Comparison of ENCODE assay signal across 9 mouse cellular contexts in the genomic region with DNA sequence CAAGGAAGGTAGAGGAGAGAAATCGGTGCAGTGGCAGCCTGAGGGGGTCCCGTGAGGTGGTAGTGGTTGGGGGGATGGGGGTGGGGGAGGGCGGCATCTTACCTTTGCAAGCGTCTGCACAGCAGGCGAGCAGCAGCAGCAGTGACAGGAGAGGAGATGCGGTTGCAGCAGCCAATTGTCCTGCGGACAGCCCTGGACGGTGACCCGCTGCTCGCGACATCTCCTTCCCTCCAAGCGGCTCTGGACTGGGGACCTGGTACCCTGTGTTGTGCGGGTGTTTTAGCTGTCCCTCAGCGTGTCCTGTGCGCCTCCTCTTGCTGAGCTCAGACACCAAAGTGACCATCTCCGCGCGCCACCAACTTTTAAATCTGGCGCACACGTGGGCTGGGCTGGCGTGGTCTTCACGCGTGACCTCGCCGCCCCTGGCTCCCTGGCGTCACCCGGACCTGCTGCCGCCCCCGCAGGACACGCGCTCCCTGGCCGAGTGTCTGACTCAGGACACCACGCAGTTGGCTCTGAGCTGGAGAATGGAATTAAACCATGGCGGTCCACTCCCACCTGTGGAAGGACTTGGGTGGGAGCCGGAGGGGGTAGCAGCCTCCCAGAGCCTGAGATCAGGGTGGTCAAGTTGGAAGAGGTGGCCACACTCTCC. TPM values are rescaled to one million over a fixed set of nuclear protein-coding genes. Genes with fewer than 3 reads are reported as not detected.
DNase-seq lines count a peak whose midpoint lies in the region; ATAC-seq and TF ChIP-seq lines count a peak whose summit lies in the region.
"Had no signal": no experiment of that assay in that cellular context is flagged by ENCODE, and none has a peak within 500 bp of the region (broad histone marks: within the 10 kb centered on the region; RNA-seq: fewer than 3 reads in every experiment).

A gene (minus strand): TSS at position 336 of the 652 bp plus-strand sequence.

- peak within 1 kb of the TSS; percentile 32 for H3K4me3 ChIP-seq in lung, embryonic 16.5 days (ENCODE audit: low read length)
- H3K4me3 ChIP-seq in limb, embryonic 12.5 days (replicated peaks) = peak within 1 kb of the TSS; percentile 41
- peak within 1 kb of the TSS; percentile 32 for H3K4me3 ChIP-seq in stomach, embryonic 15.5 days (replicated peaks)
- no peak within 1 kb of the TSS for H3K4me3 ChIP-seq in cerebellum, adult 2 months (replicated peaks; ENCODE audit: insufficient read depth, low read depth, low read length)

- peaks cover 5% of the 10 kb centered on the region; the same call in 1 of the 2 replicates for H3K27me3 ChIP-seq in lung, embryonic 16.5 days (ENCODE audit: control insufficient read depth, insufficient read depth, low read depth, low read length)
- H3K27me3 ChIP-seq in limb, embryonic 12.5 days = peaks cover 39% of the 10 kb centered on the region
- peaks cover 11% of the 10 kb centered on the region for H3K27me3 ChIP-seq in stomach, embryonic 15.5 days (replicated peaks)
- no peaks in the 10 kb centered on the region; the same call in 1 of the 2 replicates for H3K27me3 ChIP-seq in cerebellum, adult 2 months (ENCODE audit: control insufficient read depth, insufficient read depth, low read length)

- TF ChIP-seq CTCF in cerebellum, adult 2 months (IDR thresholded peaks at IDR 0.05; ENCODE audit: borderline replicate concordance, insufficient read depth, low read depth, low read length) = no peak

- ATAC-seq in lung, embryonic 16.5 days (ENCODE audit: low read depth) = no peak
- no peak for ATAC-seq in limb, embryonic 12.5 days (ENCODE audit: insufficient number of reproducible peaks, insufficient read depth, low FRiP score, low TSS enrichment, low read depth)
- no peak for ATAC-seq in stomach, embryonic 15.5 days (ENCODE audit: insufficient read depth, low FRiP score, low read depth)

- H3K9me3 ChIP-seq in lung, embryonic 16.5 days (ENCODE audit: control insufficient read depth, low read length) = no peaks in the 10 kb centered on the region
- no peaks in the 10 kb centered on the region for H3K9me3 ChIP-seq in limb, embryonic 12.5 days
- no peaks in the 10 kb centered on the region for H3K9me3 ChIP-seq in stomach, embryonic 15.5 days

- H3K9ac ChIP-seq in lung, embryonic 16.5 days (ENCODE audit: low read length) = peak within 1 kb of the TSS; percentile 36
- H3K9ac ChIP-seq in limb, embryonic 12.5 days (replicated peaks) = peak within 1 kb of the TSS; percentile 45; the same call in 1 of the 2 replicates
- H3K9ac ChIP-seq in stomach, embryonic 15.5 days = no peak within 1 kb of the TSS

- no peak within 1 kb of the TSS for H3K27ac ChIP-seq in lung, embryonic 16.5 days (ENCODE audit: low read length)
- H3K27ac ChIP-seq in limb, embryonic 12.5 days = no peak within 1 kb of the TSS
- no peak within 1 kb of the TSS for H3K27ac ChIP-seq in stomach, embryonic 15.5 days
- H3K27ac ChIP-seq in cerebellum, adult 2 months (ENCODE audit: insufficient read depth, low read length) = no peak within 1 kb of the TSS

- H3K4me1 ChIP-seq in lung, embryonic 16.5 days (replicated peaks; ENCODE audit: control insufficient read depth, insufficient read depth, low read length) = peaks cover 8% of the 10 kb centered on the region
- H3K4me1 ChIP-seq in limb, embryonic 12.5 days (replicated peaks) = peaks cover 18% of the 10 kb centered on the region
- H3K4me1 ChIP-seq in stomach, embryonic 15.5 days = peaks cover 12% of the 10 kb centered on the region; the same call in 1 of the 2 replicates
- no peaks in the 10 kb centered on the region for H3K4me1 ChIP-seq in cerebellum, adult 2 months (ENCODE audit: control insufficient read depth, insufficient read depth, low read length)

- no peaks in the 10 kb centered on the region for H3K36me3 ChIP-seq in lung, embryonic 16.5 days (ENCODE audit: control insufficient read depth, insufficient read depth, low read length)
- H3K36me3 ChIP-seq in limb, embryonic 12.5 days = no peaks in the 10 kb centered on the region
- H3K36me3 ChIP-seq in stomach, embryonic 15.5 days = no peaks in the 10 kb centered on the region

- H3K4me2 ChIP-seq in lung, embryonic 16.5 days (ENCODE audit: low read depth, low read length) = peak within 1 kb of the TSS; percentile 62
- H3K4me2 ChIP-seq in limb, embryonic 12.5 days = peak within 1 kb of the TSS; percentile 82
- H3K4me2 ChIP-seq in stomach, embryonic 15.5 days = peak within 1 kb of the TSS; percentile 65

- DNase-seq in adrenal gland, adult (ENCODE audit: inconsistent age in 2 of 2, low spot score in 1 of 2) = peak; percentile 6 to 30
- no peak for DNase-seq in adrenal gland, adult 8-10 months
- DNase-seq in lung, postnatal 36 days = no peak
- no peak for DNase-seq in urinary bladder, postnatal 25 days (ENCODE audit: low spot score)
- DNase-seq in cerebellum, adult 2 months = no peak

- WGBS in lung, embryonic 16.5 days = 5% methylated on average over 33 of the region's 35 CpGs
- 7% methylated on average over 35 of the region's 35 CpGs for WGBS in limb, embryonic 12.5 days
- 8% methylated on average over 29 of the region's 35 CpGs for WGBS in stomach, embryonic 15.5 days
- 4% methylated on average over 35 of the region's 35 CpGs for WGBS in cerebellum, adult 2 months

- TF ChIP-seq POLR2A in cerebellum, adult 2 months (IDR thresholded peaks at IDR 0.05; ENCODE audit: borderline replicate concordance, insufficient read depth, low read length) = no peak

RNA-seq across cellular contexts. Expression of the gene that starts here (rescaled TPM):
- total RNA-seq in adrenal gland, adult 8-10 months (2022) = not detected
- 0.26 and 0.57 TPM in 2 replicates for polyA plus RNA-seq in lung, embryonic 16.5 days (2015; fragmentation: Nextera tagmentation; extraction: Ambion mirVana)
- 0.43 and 0.81 TPM in 2 replicates for polyA plus RNA-seq in limb, embryonic 12.5 days (2016; fragmentation: Nextera tagmentation; extraction: Ambion mirVana)
- polyA plus RNA-seq in stomach, embryonic 15.5 days (2015; fragmentation: Nextera tagmentation; extraction: Ambion mirVana) = 0.17 and 0.54 TPM in 2 replicates
- polyA plus RNA-seq in cerebellum, adult 2 months (2012; rRNA removed) = 0.27 TPM in 1 of 2 replicates, not detected in the other
- total RNA-seq: left cerebral cortex, postnatal 10 days had no signal

Comparison
In these comparisons a context has a peak if more than half of its experiments do, and no peak if none do; other contexts are left out.
1. DNase-seq: peak in adrenal gland, adult (2 of 2); none in adrenal gland, adult 8-10 months (single experiment), lung, postnatal 36 days (single experiment), urinary bladder, postnatal 25 days (single experiment) and cerebellum, adult 2 months (0 of 2).
2. Peak in every context shown above with its lines, with median percentiles within 50 percentile points of each other: H3K4me2 ChIP-seq.